Mouse (Mus musculus): ENCODE results near the gene Esrra.

Gene Esrra

GRCm38 (mm10) chr19:6921647-6922567 is at the start of gene Esrra:
Gene Esrra, minus strand, starts transcription at chr19:6921813.
- DNase-seq: peak; percentile 100

GRCm38 (mm10) chr19:6970460-6971085 is 49.0 kb upstream of the Esrra start:
- DNase-seq: no peak

- no peak for DNase-seq
Observed at GRCm38 (mm10) chr19:6969665-6970381, 48.2 kb upstream of the Esrra start.

GRCm38 (mm10) chr19:6969291-6969664 is 47.7 kb upstream of the Esrra start:
- DNase-seq: no peak

GRCm38 (mm10) chr19:6968491-6969271 is 47.1 kb upstream of the Esrra start:
- no peak for DNase-seq

- DNase-seq: no peak
Observed at GRCm38 (mm10) chr19:6956461-6956860, 34.8 kb upstream of the Esrra start.

- DNase-seq: no peak
Observed at GRCm38 (mm10) chr19:6955424-6955823, 33.8 kb upstream of the Esrra start.

GRCm38 (mm10) chr19:6954046-6954445 is 32.4 kb upstream of the Esrra start:
- no peak for DNase-seq

GRCm38 (mm10) chr19:6952712-6953037 is 31.1 kb upstream of the Esrra start:
- DNase-seq: no peak

- DNase-seq: peak; percentile 85
Observed at GRCm38 (mm10) chr19:6951994-6952711, 30.5 kb upstream of the Esrra start.

GRCm38 (mm10) chr19:6951381-6951968 is 29.9 kb upstream of the Esrra start:
- peak; percentile 95 for DNase-seq

- DNase-seq: peak; percentile 82
Observed at GRCm38 (mm10) chr19:6950613-6951153, 29.1 kb upstream of the Esrra start.

GRCm38 (mm10) chr19:6949951-6950350 is 28.3 kb upstream of the Esrra start:
- no peak for DNase-seq

GRCm38 (mm10) chr19:6949532-6949931 is 27.9 kb upstream of the Esrra start:
- no peak for DNase-seq

- peak; percentile 84 for DNase-seq
Observed at GRCm38 (mm10) chr19:6948186-6948585, 26.6 kb upstream of the Esrra start.

GRCm38 (mm10) chr19:6947742-6948141 is 26.1 kb upstream of the Esrra start:
- no peak for DNase-seq

GRCm38 (mm10) chr19:6943709-6944108 is 22.1 kb upstream of the Esrra start:
- DNase-seq: no peak

GRCm38 (mm10) chr19:6942764-6943163 is 21.2 kb upstream of the Esrra start:
- DNase-seq: no peak

- peak; percentile 95 for DNase-seq
Observed at GRCm38 (mm10) chr19:6942249-6942691, 20.7 kb upstream of the Esrra start, which contains the start of gene Gpr137. Gene Gpr137, minus strand, starts transcription at chr19:6942480.

- peak; percentile 93 for DNase-seq
Observed at GRCm38 (mm10) chr19:6941372-6942248, 20.0 kb upstream of the Esrra start, which contains the start of gene Bad. Gene Bad, plus strand, starts transcription at chr19:6941861.
